Mouse (Mus musculus) midbrain, embryonic 12.5 days (tissue): ENCODE measurements at regions not wholly inside any gene's neighbourhood (a gene's known extent, or its start where the extent isn't known, plus 50 kb on each side); places are given as distances from the start of the nearest gene placed in this dataset.

ENCODE experiments used
- ATAC-seq: fragments of 200-750 bp; cut with Nextera tagmentation; 2 replicates; pipeline ENCODE4 v1.8.0; 2017; ENCODE audit warnings: low read depth, moderate TSS enrichment, moderate library complexity; ENCODE audit not compliant: low FRiP score
- H3K27ac ChIP-seq: fragments of 300-500 bp; sonication (generic); replicated peaks from 2 replicates; pipeline ENCODE4 v1.5.1; 2016; ENCODE audit warnings: mild to moderate bottlenecking
- H3K27me3 ChIP-seq: fragments of 300-500 bp; sonication (generic); 2 replicates; pipeline ENCODE4 v1.6.1; 2016; ENCODE audit warnings: mild to moderate bottlenecking
- H3K36me3 ChIP-seq: fragments of 300-500 bp; sonication (generic); 2 replicates; pipeline ENCODE4 v1.6.1; 2016
- H3K4me1 ChIP-seq: fragments of 300-500 bp; sonication (generic); 2 replicates; pipeline ENCODE4 v1.6.1; 2016
- H3K4me2 ChIP-seq: fragments of 300-500 bp; sonication (generic); replicated peaks from 2 replicates; pipeline ENCODE4 v1.6.1; 2016; ENCODE audit warnings: mild to moderate bottlenecking, moderate library complexity
- H3K4me3 ChIP-seq: fragments of 300-500 bp; sonication (generic); 2 replicates; pipeline ENCODE4 v1.5.1; 2016; ENCODE audit warnings: mild to moderate bottlenecking
- H3K9ac ChIP-seq: fragments of 300-500 bp; sonication (generic); replicated peaks from 2 replicates; pipeline ENCODE4 v1.6.1; 2016; ENCODE audit warnings: mild to moderate bottlenecking, moderate library complexity
- H3K9me3 ChIP-seq: fragments of 300-500 bp; sonication (generic); 2 replicates; pipeline ENCODE4 v1.6.1; 2016; ENCODE audit warnings: mild to moderate bottlenecking
- WGBS: fragments of 180-500 bp; shearing (Covaris S2); methylation state at CpG from one replicate; pipeline ENCODE4 v1.1.7; 2016; 5-methylcytosine and 5-hydroxymethylcytosine counted together

GRCm38 (mm10) chr4:55288456-55288855 is 61.4 kb upstream of the Rad23b start:
- no peaks in the 10 kb centered on the region for H3K27me3 ChIP-seq
- H3K4me2 ChIP-seq = no peak overlapping the region
- ATAC-seq = no peak
- H3K9me3 ChIP-seq = no peaks in the 10 kb centered on the region
- WGBS = 75% methylated on average over 6 of the region's 6 CpGs
- H3K9ac ChIP-seq = no peak overlapping the region
- H3K4me1 ChIP-seq = peaks cover 8% of the 10 kb centered on the region
- no peaks in the 10 kb centered on the region for H3K36me3 ChIP-seq
- H3K27ac ChIP-seq = no peak overlapping the region
- no peak overlapping the region for H3K4me3 ChIP-seq

GRCm38 (mm10) chr4:55292277-55292676 is 57.6 kb upstream of the Rad23b start:
- Histone ChIP-seq H3K4me1 (peaks cover 20% of the 10 kb centered on the region), H3K4me3 (no peak overlapping the region), H3K9me3 (no peaks in the 10 kb centered on the region), H3K4me2 (no peak overlapping the region), H3K9ac (no peak overlapping the region), H3K36me3 (no peaks in the 10 kb centered on the region), H3K27ac (no peak overlapping the region), H3K27me3 (no peaks in the 10 kb centered on the region)
- 96% methylated on average over 5 of the region's 5 CpGs for WGBS
- ATAC-seq = no peak

GRCm38 (mm10) chr4:55292701-55293100 is 57.1 kb upstream of the Rad23b start:
- no peak overlapping the region for H3K4me2 ChIP-seq
- peaks cover 20% of the 10 kb centered on the region for H3K4me1 ChIP-seq
- no peak for ATAC-seq
- no peaks in the 10 kb centered on the region for H3K36me3 ChIP-seq
- H3K9me3 ChIP-seq = no peaks in the 10 kb centered on the region
- H3K27me3 ChIP-seq = no peaks in the 10 kb centered on the region
- no peak overlapping the region for H3K4me3 ChIP-seq
- H3K9ac ChIP-seq = no peak overlapping the region
- WGBS = 23% methylated on average over 4 of the region's 4 CpGs
- H3K27ac ChIP-seq = no peak overlapping the region

GRCm38 (mm10) chr4:55293347-55294079 is 56.3 kb upstream of the Rad23b start:
- peak overlapping the region; percentile 53 for H3K4me2 ChIP-seq
- ATAC-seq = no peak
- H3K36me3 ChIP-seq = no peaks in the 10 kb centered on the region
- no peaks in the 10 kb centered on the region for H3K27me3 ChIP-seq
- WGBS = 18% methylated on average over 5 of the region's 5 CpGs
- H3K4me3 ChIP-seq = peak overlapping the region; percentile 37; the same call in 1 of the 2 replicates
- H3K27ac ChIP-seq = peak overlapping the region; percentile 87
- 0 out of 2 replicates have a peak overlapping the region, but pooled peaks have one; percentile 49 for H3K9ac ChIP-seq
- no peaks in the 10 kb centered on the region for H3K9me3 ChIP-seq
- peaks cover 20% of the 10 kb centered on the region for H3K4me1 ChIP-seq

GRCm38 (mm10) chr4:55294255-55294687 is 55.6 kb upstream of the Rad23b start:
- H3K4me3 ChIP-seq = peak overlapping the region; percentile 37
- H3K4me2 ChIP-seq = peak overlapping the region; percentile 53
- peak; percentile 89 for ATAC-seq
- peak overlapping the region; percentile 87 for H3K27ac ChIP-seq
- no peaks in the 10 kb centered on the region for H3K36me3 ChIP-seq
- H3K9me3 ChIP-seq = no peaks in the 10 kb centered on the region
- under 1% methylated on average over 14 of the region's 14 CpGs for WGBS
- peak overlapping the region; percentile 49 for H3K9ac ChIP-seq
- no peaks in the 10 kb centered on the region for H3K27me3 ChIP-seq
- peaks cover 20% of the 10 kb centered on the region for H3K4me1 ChIP-seq

GRCm38 (mm10) chr4:55297841-55298240 is 52.0 kb upstream of the Rad23b start:
- H3K9ac ChIP-seq = no peak overlapping the region
- H3K36me3 ChIP-seq = no peaks in the 10 kb centered on the region
- no peak overlapping the region for H3K27ac ChIP-seq
- no peaks in the 10 kb centered on the region for H3K27me3 ChIP-seq
- H3K4me2 ChIP-seq = no peak overlapping the region
- H3K9me3 ChIP-seq = no peaks in the 10 kb centered on the region
- no peak overlapping the region for H3K4me3 ChIP-seq
- no peak for ATAC-seq
- WGBS = 92% methylated on average over 3 of the region's 3 CpGs
- H3K4me1 ChIP-seq = peaks cover 18% of the 10 kb centered on the region
